Mouse (Mus musculus) gastrocnemius, adult 2 months (tissue): ENCODE results near the gene Exoc2. TPM values are rescaled to one million over a fixed set of nuclear protein-coding genes. Genes with fewer than 3 reads are reported as not detected.

ENCODE experiments used
- DNase-seq: peaks from one replicate; pipeline ENCODE4 v3.0.0; 2022
- H3K27ac ChIP-seq: fragments of 200-600 bp; 2 replicates; pipeline ENCODE4 v1.8.1; 2022; ENCODE audit warnings: mild to moderate bottlenecking
- H3K4me3 ChIP-seq: fragments of 200-600 bp; 2 replicates; pipeline ENCODE4 v1.8.1; 2022; ENCODE audit warnings: mild to moderate bottlenecking, moderate library complexity
- CTCF ChIP-seq: fragments of 200-600 bp; IDR thresholded peaks from 2 replicates; pipeline ENCODE4 v1.8.1; 2022; ENCODE audit warnings: antibody characterized with exemption, mild to moderate bottlenecking, moderate library complexity
- intact Hi-C: fragments of 180-260 bp; cut with DNase I; formaldehyde crosslinking; loops from one replicate; pipeline ENCODE4 v1.15.1; 2025
- total RNA-seq, 2 experiments: library from RNA; stranded (reverse); gene quantifications; 2 replicates each; pipeline ENCODE4 v1.2.3; 2021

Exoc2 gene
- total RNA-seq, 2 experiments from 2014 or later: 14.2 to 15.1 TPM

DNA sequence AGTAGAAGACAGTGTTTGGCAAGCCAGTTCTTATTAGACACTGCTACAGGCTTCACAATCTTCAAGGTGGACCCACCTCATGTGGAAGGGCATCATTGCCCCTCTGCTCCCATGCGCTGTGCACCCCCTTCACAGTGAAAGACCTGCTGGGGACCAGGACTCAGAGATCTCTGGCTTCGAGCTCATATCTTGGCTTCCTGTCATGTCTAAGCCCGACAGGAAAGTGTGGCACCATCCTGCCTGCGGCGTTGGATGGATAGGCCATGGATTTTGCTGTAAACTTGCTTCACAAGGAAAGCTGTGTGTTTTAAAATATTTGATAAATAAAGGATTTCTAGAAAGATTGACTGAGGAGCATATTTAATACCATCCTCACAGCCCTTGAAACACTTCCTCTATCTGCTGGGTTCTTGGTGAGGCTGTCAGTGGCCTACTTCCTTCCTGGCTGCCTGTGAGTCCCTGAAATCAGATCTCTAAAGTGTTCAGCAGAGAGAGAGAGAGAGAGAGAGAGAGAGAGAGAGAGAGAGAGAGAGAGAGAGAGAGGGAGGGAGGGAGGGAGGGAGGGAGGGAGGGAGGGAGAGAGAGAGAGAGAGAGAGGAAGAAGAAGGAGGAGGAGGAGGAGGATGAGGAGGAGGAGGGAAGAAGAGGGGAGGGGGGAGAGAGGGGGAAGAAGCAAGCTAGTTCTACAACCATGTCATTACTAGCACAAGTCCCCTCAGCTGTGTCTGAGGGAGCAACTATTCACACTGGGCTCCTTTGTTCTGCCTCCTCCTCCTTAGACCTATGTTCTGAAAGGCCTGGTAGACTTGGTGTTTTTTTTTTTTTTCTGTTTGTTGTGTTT is 207.0 kb downstream of the Exoc2 start:
- no peak for TF ChIP-seq CTCF
- no peak overlapping the region for H3K4me3 ChIP-seq
- intact Hi-C loops: no loop called here
- no peak for DNase-seq
- 0 out of 2 replicates have a peak overlapping the region, but pooled peaks have one; percentile 6 for H3K27ac ChIP-seq

DNA sequence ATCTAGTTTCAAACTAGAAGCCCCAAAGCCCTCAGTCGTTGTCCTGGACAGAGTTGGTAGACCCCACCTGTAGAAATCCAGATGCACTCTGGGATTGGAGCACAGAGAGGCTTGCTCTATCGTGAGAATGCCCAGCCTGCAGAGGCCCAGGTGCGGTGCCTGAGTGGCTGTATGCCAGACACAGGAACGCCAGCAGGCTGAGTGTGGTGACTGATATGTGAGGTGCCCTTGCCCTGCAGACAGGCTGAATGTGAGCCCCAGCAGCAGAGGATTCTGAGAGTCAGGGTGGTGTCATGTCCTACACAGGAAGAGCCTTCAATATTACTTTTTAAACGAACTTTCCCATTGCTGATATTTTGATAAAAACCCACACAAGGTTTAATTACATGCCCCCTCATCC is 208.0 kb downstream of the Exoc2 start:
- TF ChIP-seq CTCF: no peak
- intact Hi-C loops: no loop called here

DNA sequence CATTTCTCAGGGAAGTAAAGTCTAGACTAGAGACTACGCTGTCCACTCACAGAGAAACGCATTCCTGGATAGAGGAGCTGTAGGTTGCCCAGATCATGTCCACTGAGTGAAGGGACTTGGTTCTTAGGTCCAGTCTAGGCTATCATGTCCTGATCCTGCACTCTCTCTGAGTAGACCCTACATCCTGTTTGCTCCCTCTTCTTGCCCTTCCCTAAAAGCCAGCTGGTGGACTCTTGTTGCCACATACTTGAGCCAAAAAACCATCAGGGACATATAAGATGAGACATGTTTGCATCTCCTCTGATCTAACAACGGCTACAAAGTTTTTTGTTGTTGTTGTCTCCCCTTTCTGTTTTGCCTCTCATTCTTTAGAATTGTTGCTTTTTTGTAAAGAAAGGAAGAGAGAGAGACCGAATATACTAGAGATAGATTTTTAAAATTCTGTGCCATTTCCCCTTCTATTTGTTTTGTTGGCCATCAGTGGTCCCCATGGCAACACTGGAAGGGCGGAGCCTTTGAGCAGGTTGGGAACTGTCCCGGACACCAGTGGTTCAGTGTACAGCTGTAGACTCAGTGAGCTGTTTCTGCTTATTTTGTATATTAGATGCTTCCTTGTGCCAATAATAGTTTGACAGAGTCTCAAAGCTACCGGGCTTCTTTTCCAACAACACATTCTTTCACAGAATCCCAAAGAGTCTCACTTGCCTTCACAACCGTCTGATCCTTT is 209.7 kb downstream of the Exoc2 start:
- Histone ChIP-seq H3K27ac (no peak overlapping the region), H3K4me3 (no peak overlapping the region)
- peak; percentile 53 for DNase-seq
- intact Hi-C loops: no loop called here
- no peak for TF ChIP-seq CTCF

More for the DNA sequence above, 208.0 kb downstream of the Exoc2 start:
- DNase-seq: no peak
- no peak overlapping the region for H3K4me3 ChIP-seq
- H3K27ac ChIP-seq: no peak overlapping the region

Other genes starting within 250 kb of the Exoc2 start
- 1 to 10 TPM in 1 of 2 experiments, under 1 TPM in 1; 0.64 to 2.5 TPM for gene Irf4, start 224.9 kb downstream of the Exoc2 start, total RNA-seq
- under 1 TPM in 1 of 2 experiments, not detected in 1; 0.28 TPM for gene Hus1b, start 26.3 kb downstream of the Exoc2 start, total RNA-seq
- not detected for gene Gm5447, start 111 bp upstream of the Exoc2 start, total RNA-seq